Mouse (Mus musculus): Measurements from ENCODE around the gene Thyn1. TPM values are rescaled to one million over a fixed set of nuclear protein-coding genes. Genes with fewer than 3 reads are reported as not detected.

The Thyn1 gene
- polyA plus RNA-seq, 1 experiment = 11.3 TPM

DNA sequence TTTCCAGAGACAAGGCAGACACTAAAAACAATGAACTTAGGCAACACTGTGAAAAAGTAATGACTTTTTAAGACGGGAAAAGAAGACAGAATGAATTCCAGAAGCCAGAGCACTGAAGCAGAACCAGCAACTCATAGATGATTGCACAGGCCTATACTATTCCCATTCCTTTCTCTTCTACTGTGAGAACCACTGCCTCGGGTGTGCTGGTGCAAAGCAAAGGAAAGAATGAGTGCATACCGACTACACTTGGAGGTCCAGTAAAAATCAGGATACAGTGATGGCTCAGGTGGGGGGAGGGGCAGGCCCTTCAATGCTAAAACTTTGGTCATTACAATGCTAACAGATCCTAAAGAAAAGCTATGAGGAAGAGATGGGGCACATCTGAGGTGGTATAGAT is 5.6 kb upstream of the Thyn1 start:
- H3K27ac ChIP-seq (ENCODE audit: insufficient read depth, low read depth, low read length) = no peak overlapping the region
- H3K4me1 ChIP-seq (ENCODE audit: control insufficient read depth, insufficient read depth, low read length) = peaks cover 6% of the 10 kb centered on the region
- 25% methylated on average over 3 of the region's 3 CpGs for WGBS
- no peak overlapping the region for H3K4me3 ChIP-seq (ENCODE audit: insufficient read depth, low read depth, low read length)
- DNase-seq = no peak
- H3K36me3 ChIP-seq (ENCODE audit: control insufficient read depth, insufficient read depth, low read length) = peaks cover 4% of the 10 kb centered on the region; the same call in 1 of the 2 replicates
- no peaks in the 10 kb centered on the region for H3K27me3 ChIP-seq (replicated peaks; ENCODE audit: control insufficient read depth, insufficient read depth, low read length)
- no peak for TF ChIP-seq CTCF (conservative IDR thresholded peaks at IDR 0.05; ENCODE audit: insufficient read depth, insufficient read length, low read depth, low read length)
- TF ChIP-seq POLR2A (IDR thresholded peaks at IDR 0.05; ENCODE audit: low read depth, low read length) = no peak

DNA sequence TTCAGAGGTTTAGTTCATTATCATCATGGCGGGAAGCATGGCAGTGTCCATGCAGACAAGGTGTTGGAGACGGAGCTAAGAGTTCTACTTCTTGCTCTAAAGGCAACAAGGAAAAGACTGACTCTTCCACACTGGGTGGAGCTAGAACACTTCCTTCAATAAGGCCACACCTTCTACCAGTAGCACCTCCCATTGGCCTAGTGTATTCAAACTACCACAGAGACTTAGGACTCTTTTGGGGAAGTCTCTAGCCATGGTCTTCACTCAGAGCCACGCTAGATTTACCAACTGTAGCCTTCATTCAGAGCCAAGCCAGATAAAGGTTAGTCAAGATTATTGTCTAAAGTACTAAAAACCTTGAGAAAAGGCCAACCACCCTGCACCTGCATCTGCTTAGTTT is 2.4 kb upstream of the Thyn1 start:
- 93% methylated on average over 3 of the region's 3 CpGs for WGBS
- DNase-seq = no peak
- Histone ChIP-seq H3K4me1 (ENCODE audit: control insufficient read depth, insufficient read depth, low read length) (peaks cover 10% of the 10 kb centered on the region), H3K4me3 (ENCODE audit: insufficient read depth, low read depth, low read length) (no peak overlapping the region), H3K27ac (ENCODE audit: insufficient read depth, low read depth, low read length) (no peak overlapping the region), H3K27me3 (replicated peaks; ENCODE audit: control insufficient read depth, insufficient read depth, low read length) (no peaks in the 10 kb centered on the region), H3K36me3 (ENCODE audit: control insufficient read depth, insufficient read depth, low read length) (no peaks in the 10 kb centered on the region)
- TF ChIP-seq CTCF (conservative IDR thresholded peaks at IDR 0.05; ENCODE audit: insufficient read depth, insufficient read length, low read depth, low read length) (no peak), POLR2A (IDR thresholded peaks at IDR 0.05; ENCODE audit: low read depth, low read length) (no peak)

DNA sequence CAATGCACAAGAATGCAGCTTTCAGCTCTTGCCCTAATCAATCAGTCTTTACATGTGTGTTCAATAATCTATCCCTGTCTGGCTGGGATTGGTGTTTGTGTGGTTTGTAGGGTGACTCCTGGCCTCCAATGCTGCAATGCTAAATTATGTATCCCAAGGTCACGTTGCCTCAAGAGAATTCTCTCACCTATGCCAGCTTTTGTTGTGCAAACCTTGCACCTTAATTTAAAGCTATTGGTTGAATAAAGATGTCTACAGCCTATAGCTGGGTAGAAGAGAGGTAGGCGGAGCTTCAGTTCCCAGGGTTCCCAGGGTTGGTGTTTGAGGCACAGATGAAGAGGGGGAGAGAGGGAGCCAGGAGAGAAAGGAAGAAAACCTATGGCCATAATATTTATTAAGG is 2.0 kb upstream of the Thyn1 start:
- no peak overlapping the region for H3K4me3 ChIP-seq (ENCODE audit: insufficient read depth, low read depth, low read length)
- DNase-seq = no peak
- no peak for TF ChIP-seq POLR2A (IDR thresholded peaks at IDR 0.05; ENCODE audit: low read depth, low read length)
- no peak for TF ChIP-seq CTCF (conservative IDR thresholded peaks at IDR 0.05; ENCODE audit: insufficient read depth, insufficient read length, low read depth, low read length)
- no peak overlapping the region for H3K27ac ChIP-seq (ENCODE audit: insufficient read depth, low read depth, low read length)
- no peaks in the 10 kb centered on the region for H3K27me3 ChIP-seq (replicated peaks; ENCODE audit: control insufficient read depth, insufficient read depth, low read length)
- H3K36me3 ChIP-seq (ENCODE audit: control insufficient read depth, insufficient read depth, low read length) = no peaks in the 10 kb centered on the region
- WGBS = 96% methylated on average over 2 of the region's 2 CpGs
- H3K4me1 ChIP-seq (ENCODE audit: control insufficient read depth, insufficient read depth, low read length) = peaks cover 10% of the 10 kb centered on the region

DNA sequence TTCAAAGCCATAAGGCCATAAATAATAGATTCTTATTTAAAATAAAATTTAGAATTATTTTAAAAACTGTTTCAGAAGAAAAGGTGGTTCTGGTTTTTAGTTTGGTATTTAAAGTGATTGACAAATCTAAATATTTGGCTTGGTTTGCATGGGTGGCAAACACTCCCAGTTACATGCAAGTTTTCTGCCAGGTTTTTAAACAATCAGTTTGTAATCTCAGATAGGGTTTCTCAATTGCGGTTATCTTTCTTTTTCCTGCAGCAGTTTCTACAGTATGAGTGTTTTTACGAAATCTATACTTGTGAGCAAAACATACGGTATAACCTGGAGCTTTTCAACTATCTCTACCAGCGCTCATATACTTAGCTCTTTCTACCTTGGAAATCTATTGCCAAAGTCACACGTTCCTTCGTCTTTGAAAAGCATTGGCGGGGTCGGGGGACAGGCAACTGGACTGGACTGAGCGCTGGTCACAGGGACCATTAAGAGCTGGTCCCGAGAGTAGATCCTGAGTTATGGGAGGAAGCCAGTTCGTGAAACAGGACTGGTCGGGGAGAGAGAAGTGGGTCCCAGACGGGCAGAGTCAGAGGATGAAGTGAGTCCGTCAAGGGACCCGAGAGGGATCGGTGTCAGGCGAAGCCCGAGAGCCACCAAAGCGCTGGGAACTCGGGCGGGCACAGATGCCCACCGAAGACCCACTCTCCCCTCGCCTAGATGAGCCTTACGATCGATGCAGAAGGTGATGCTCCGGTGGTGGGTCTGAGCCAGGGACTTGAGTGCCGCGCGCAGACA is 645 bp upstream of the Thyn1 start:
- under 1% methylated on average over 29 of the region's 29 CpGs for WGBS
- peaks cover 10% of the 10 kb centered on the region for H3K4me1 ChIP-seq (ENCODE audit: control insufficient read depth, insufficient read depth, low read length)
- H3K27ac ChIP-seq (ENCODE audit: insufficient read depth, low read depth, low read length) = peak overlapping the region; percentile 72
- no peak for TF ChIP-seq POLR2A (IDR thresholded peaks at IDR 0.05; ENCODE audit: low read depth, low read length)
- TF ChIP-seq CTCF (conservative IDR thresholded peaks at IDR 0.05; ENCODE audit: insufficient read depth, insufficient read length, low read depth, low read length) = no peak
- H3K27me3 ChIP-seq (replicated peaks; ENCODE audit: control insufficient read depth, insufficient read depth, low read length) = no peaks in the 10 kb centered on the region
- H3K36me3 ChIP-seq (ENCODE audit: control insufficient read depth, insufficient read depth, low read length) = peaks cover 2% of the 10 kb centered on the region; the same call in 1 of the 2 replicates
- DNase-seq = no peak
- peak overlapping the region; percentile 97 for H3K4me3 ChIP-seq (ENCODE audit: insufficient read depth, low read depth, low read length)

DNA sequence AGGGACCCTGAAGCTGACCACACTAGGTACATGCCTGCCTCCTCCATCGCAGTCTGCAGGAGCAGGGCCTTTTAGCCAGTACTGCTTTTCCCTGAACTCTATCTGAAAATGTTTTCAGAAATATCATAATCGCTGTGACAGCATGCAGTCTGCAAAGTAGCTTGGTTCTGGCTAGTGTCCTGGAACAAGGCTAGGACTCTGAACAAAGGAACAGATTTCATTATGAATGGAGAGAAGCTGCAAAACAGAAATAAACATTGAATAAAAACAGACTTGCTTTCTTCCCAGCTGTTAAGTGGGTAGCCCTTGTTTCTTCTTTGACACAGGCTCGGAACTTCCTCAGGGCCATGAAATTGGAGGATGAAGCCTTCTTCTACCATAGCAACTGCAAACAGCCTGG is 5.7 kb downstream of the Thyn1 start:
- TF ChIP-seq CTCF (conservative IDR thresholded peaks at IDR 0.05; ENCODE audit: insufficient read depth, insufficient read length, low read depth, low read length) (no peak), POLR2A (IDR thresholded peaks at IDR 0.05; ENCODE audit: low read depth, low read length) (no peak)
- Histone ChIP-seq H3K27me3 (replicated peaks; ENCODE audit: control insufficient read depth, insufficient read depth, low read length) (no peaks in the 10 kb centered on the region), H3K4me1 (ENCODE audit: control insufficient read depth, insufficient read depth, low read length) (peaks cover under 1% of the 10 kb centered on the region; the same call in 1 of the 2 replicates), H3K27ac (ENCODE audit: insufficient read depth, low read depth, low read length) (no peak overlapping the region), H3K4me3 (ENCODE audit: insufficient read depth, low read depth, low read length) (no peak overlapping the region), H3K36me3 (ENCODE audit: control insufficient read depth, insufficient read depth, low read length) (peaks cover 5% of the 10 kb centered on the region)
- DNase-seq = no peak
- WGBS = 93% methylated on average over 3 of the region's 3 CpGs

DNA sequence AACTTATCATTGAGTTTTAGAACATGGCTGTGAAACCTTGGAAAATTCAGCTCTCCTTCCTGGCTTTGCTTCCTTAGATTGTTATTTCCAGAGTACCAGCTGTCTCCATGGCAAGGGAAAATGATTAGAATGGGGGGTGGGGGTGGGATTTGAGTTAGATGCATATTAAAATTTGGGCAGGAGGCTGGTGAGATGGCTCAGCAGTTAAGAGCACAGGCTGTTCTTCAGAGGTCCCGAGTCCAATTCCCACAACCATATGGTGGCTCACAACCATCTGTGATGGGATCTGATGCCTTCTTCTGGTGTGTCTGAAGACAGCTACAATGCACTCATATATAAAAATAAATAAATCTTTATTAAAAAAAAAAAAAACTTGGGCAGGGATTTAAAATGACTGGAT is 6.4 kb downstream of the Thyn1 start:
- no peak for TF ChIP-seq CTCF (conservative IDR thresholded peaks at IDR 0.05; ENCODE audit: insufficient read depth, insufficient read length, low read depth, low read length)
- TF ChIP-seq POLR2A (IDR thresholded peaks at IDR 0.05; ENCODE audit: low read depth, low read length) = no peak
- Histone ChIP-seq H3K27me3 (replicated peaks; ENCODE audit: control insufficient read depth, insufficient read depth, low read length) (no peaks in the 10 kb centered on the region), H3K4me1 (ENCODE audit: control insufficient read depth, insufficient read depth, low read length) (no peaks in the 10 kb centered on the region), H3K36me3 (ENCODE audit: control insufficient read depth, insufficient read depth, low read length) (peaks cover 5% of the 10 kb centered on the region), H3K4me3 (ENCODE audit: insufficient read depth, low read depth, low read length) (no peak overlapping the region), H3K27ac (ENCODE audit: insufficient read depth, low read depth, low read length) (no peak overlapping the region)
- 82% methylated on average over 1 of the region's 1 CpGs for WGBS
- DNase-seq = no peak

DNA sequence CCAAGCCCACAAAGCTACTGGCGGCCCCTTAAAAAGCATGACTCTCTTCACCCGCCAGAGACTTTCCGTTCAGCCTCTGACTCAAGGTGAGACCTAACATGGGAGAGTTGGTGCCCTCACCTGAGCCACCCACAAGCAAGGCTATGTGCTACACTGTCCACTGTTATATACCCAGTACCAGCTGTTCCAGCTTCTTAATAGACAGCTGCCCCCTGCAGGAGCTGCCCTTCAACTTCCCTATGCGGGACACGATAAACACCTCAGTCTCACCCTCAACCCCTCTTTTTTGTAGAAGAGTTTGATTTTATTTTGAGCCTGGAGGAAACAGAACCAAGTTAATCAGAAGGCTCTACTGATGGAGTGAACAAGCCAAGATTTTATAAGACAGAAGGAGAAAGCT is 7.4 kb downstream of the Thyn1 start:
- no peak overlapping the region for H3K4me3 ChIP-seq (ENCODE audit: insufficient read depth, low read depth, low read length)
- DNase-seq = no peak
- TF ChIP-seq CTCF (conservative IDR thresholded peaks at IDR 0.05; ENCODE audit: insufficient read depth, insufficient read length, low read depth, low read length) = no peak
- no peak for TF ChIP-seq POLR2A (IDR thresholded peaks at IDR 0.05; ENCODE audit: low read depth, low read length)
- H3K27me3 ChIP-seq (replicated peaks; ENCODE audit: control insufficient read depth, insufficient read depth, low read length) = no peaks in the 10 kb centered on the region
- H3K27ac ChIP-seq (ENCODE audit: insufficient read depth, low read depth, low read length) = no peak overlapping the region
- 92% methylated on average over 5 of the region's 5 CpGs for WGBS
- H3K4me1 ChIP-seq (ENCODE audit: control insufficient read depth, insufficient read depth, low read length) = no peaks in the 10 kb centered on the region
- peaks cover 5% of the 10 kb centered on the region for H3K36me3 ChIP-seq (ENCODE audit: control insufficient read depth, insufficient read depth, low read length)

All from kidney, adult 2 months (tissue).